Mouse (Mus musculus) liver, embryonic 14.5 days (tissue): ENCODE results near the gene Pcdh19. TPM values are rescaled to one million over a fixed set of nuclear protein-coding genes. Genes with fewer than 3 reads are reported as not detected.

Experiments used
- ATAC-seq: fragments of 200-750 bp; cut with Nextera tagmentation; 2 replicates; pipeline ENCODE4 v1.8.0; 2017; ENCODE audit warnings: moderate number of reproducible peaks, mild to moderate bottlenecking, moderate library complexity; ENCODE audit not compliant: insufficient read depth
- DNase-seq, 3 experiments: peaks; one replicate each; pipeline ENCODE4 v3.0.0-alpha.2; 2012 to 2013; ENCODE audit warnings: low read depth in 3 of 3, low spot score in 3 of 3
- H3K27ac ChIP-seq: fragments of 300-500 bp; sonication (generic); 2 replicates; pipeline ENCODE4 v1.5.1; 2014; ENCODE audit warnings: moderate library complexity, mild to moderate bottlenecking, control low read depth, inconsistent platforms
- H3K27me3 ChIP-seq: fragments of 300-500 bp; sonication (generic); 2 replicates; pipeline ENCODE4 v1.6.1; 2014; ENCODE audit warnings: mild to moderate bottlenecking, low read length, moderate library complexity; ENCODE audit not compliant: control insufficient read depth, insufficient read depth
- H3K36me3 ChIP-seq: fragments of 300-500 bp; sonication (generic); replicated peaks from 2 replicates; pipeline ENCODE4 v1.6.1; 2014; ENCODE audit warnings: low read depth; ENCODE audit not compliant: control insufficient read depth, insufficient read depth
- H3K4me1 ChIP-seq, 2 experiments: fragments of 200-500 bp in 1 of 2; fragments of 300-500 bp in 1 of 2; sonication (generic) in 1 of 2; replicated peaks; 2 replicates each; pipeline ENCODE4 v1.6.1; 2012 to 2014; ENCODE audit warnings: antibody characterized with exemption in 1 of 2, inconsistent platforms in 1 of 2, low read length in 1 of 2; ENCODE audit not compliant: control insufficient read depth in 2 of 2, insufficient read depth in 2 of 2
- H3K4me2 ChIP-seq: fragments of 300-500 bp; sonication (generic); 2 replicates; pipeline ENCODE4 v1.6.1; 2014; ENCODE audit warnings: low read depth, mild to moderate bottlenecking, control low read depth, moderate library complexity
- H3K4me3 ChIP-seq, 2 experiments: fragments of 200-500 bp in 1 of 2; fragments of 300-500 bp in 1 of 2; sonication (generic) in 1 of 2; 2 replicates each; pipeline ENCODE4 v1.5.1; 2012 to 2014; ENCODE audit warnings: low read depth in 2 of 2, low read length in 2 of 2, mild to moderate bottlenecking in 2 of 2, control low read depth in 1 of 2, inconsistent platforms in 1 of 2, moderate library complexity in 1 of 2; ENCODE audit not compliant: insufficient read depth in 1 of 2
- H3K9ac ChIP-seq: fragments of 300-500 bp; sonication (generic); replicated peaks from 2 replicates; pipeline ENCODE4 v1.6.1; 2014; ENCODE audit warnings: mild to moderate bottlenecking, control low read depth, moderate library complexity
- H3K9me3 ChIP-seq: fragments of 300-500 bp; sonication (generic); 2 replicates; pipeline ENCODE4 v1.6.1; 2016; ENCODE audit warnings: low read length, mixed read lengths; ENCODE audit not compliant: control insufficient read depth
- CTCF ChIP-seq: IDR thresholded peaks from 2 replicates; pipeline ENCODE4 v1.5.1; 2016; ENCODE audit warnings: antibody characterized with exemption, low read depth, control low read depth
- EP300 ChIP-seq: IDR thresholded peaks from 2 replicates; pipeline ENCODE4 v1.6.1; 2016; ENCODE audit warnings: antibody characterized with exemption, low read depth
- WGBS: fragments of 180-500 bp; shearing (Covaris S2); extraction: QIAGEN DNeasy Blood & Tissue Kit; methylation state at CpG from one replicate; pipeline ENCODE4 v1.1.7; 2014; ENCODE audit not compliant: insufficient replicate concordance; 5-methylcytosine and 5-hydroxymethylcytosine counted together
- polyA plus RNA-seq, 2 experiments: library from polyadenylated mRNA; depleted of rRNA in 1 of 2; stranded (reverse) in 1 of 2; unstranded in 1 of 2; fragments of >200 nt; fragmentation: Nextera tagmentation in 1 of 2; extraction: Ambion mirVana in 1 of 2; gene quantifications; 2 replicates each; pipeline versions ENCODE4 v1.2.1 to v1.2.3; 2012 to 2014

The Pcdh19 gene
- polyA plus RNA-seq (2012; rRNA removed) (0.04 and 0.06 TPM in 2 replicates), polyA plus RNA-seq (2014; fragmentation: Nextera tagmentation; extraction: Ambion mirVana) (0.05 and 0.10 TPM in 2 replicates)

GRCm38 (mm10) chrX:133688840-133689239 is at the start of gene Pcdh19:
Gene Pcdh19, minus strand, starts transcription at chrX:133688987.
- DNase-seq (peak in 1 of 3 experiments; percentile 1), ATAC-seq (peak; percentile 69)
- H3K4me2 ChIP-seq, result peak within 1 kb of the TSS; percentile 48
- H3K27ac ChIP-seq, result no peak within 1 kb of the TSS
- H3K9me3 ChIP-seq, result no peaks in the 10 kb centered on the region
- no peak for TF ChIP-seq CTCF
- no peak for TF ChIP-seq EP300
- peaks cover 56% of the 10 kb centered on the region for H3K27me3 ChIP-seq
- H3K4me1 ChIP-seq, result no peaks in the 10 kb centered on the region
- 13% methylated on average over 23 of the region's 26 CpGs for WGBS
- no peaks in the 10 kb centered on the region for H3K36me3 ChIP-seq
- no peak within 1 kb of the TSS for H3K9ac ChIP-seq
- H3K4me3 ChIP-seq, result peak within 1 kb of the TSS; percentile 26 to 45

GRCm38 (mm10) chrX:133735871-133736270 is 47.1 kb upstream of the Pcdh19 start:
- no peak overlapping the region for H3K4me2 ChIP-seq
- 48% methylated on average over 2 of the region's 2 CpGs for WGBS
- H3K4me1 ChIP-seq, result no peaks in the 10 kb centered on the region
- H3K27ac ChIP-seq, result no peak overlapping the region
- no peaks in the 10 kb centered on the region for H3K27me3 ChIP-seq
- H3K9me3 ChIP-seq, result no peaks in the 10 kb centered on the region
- no peaks in the 10 kb centered on the region for H3K36me3 ChIP-seq
- H3K4me3 ChIP-seq, result no peak overlapping the region
- DNase-seq (no peak), ATAC-seq (no peak)
- TF ChIP-seq CTCF (no peak), EP300 (no peak)
- H3K9ac ChIP-seq, result no peak overlapping the region

GRCm38 (mm10) chrX:133734984-133735383 is 46.2 kb upstream of the Pcdh19 start:
- Histone ChIP-seq H3K36me3 (no peaks in the 10 kb centered on the region), H3K4me3 (no peak overlapping the region), H3K9me3 (no peaks in the 10 kb centered on the region), H3K4me2 (no peak overlapping the region), H3K27ac (no peak overlapping the region), H3K27me3 (no peaks in the 10 kb centered on the region), H3K4me1 (no peaks in the 10 kb centered on the region), H3K9ac (no peak overlapping the region)
- no peak for DNase-seq
- TF ChIP-seq EP300 (no peak), CTCF (peak; percentile 62)
- no peak for ATAC-seq
- 30% methylated on average over 6 of the region's 6 CpGs for WGBS

- H3K27ac ChIP-seq, result no peak overlapping the region
- no peaks in the 10 kb centered on the region for H3K4me1 ChIP-seq
- no peak for TF ChIP-seq CTCF
- no peak for TF ChIP-seq EP300
- 49% methylated on average over 3 of the region's 3 CpGs for WGBS
- DNase-seq (no peak), ATAC-seq (no peak)
- no peaks in the 10 kb centered on the region for H3K9me3 ChIP-seq
- no peak overlapping the region for H3K4me2 ChIP-seq
- no peak overlapping the region for H3K9ac ChIP-seq
- no peak overlapping the region for H3K4me3 ChIP-seq
- H3K27me3 ChIP-seq, result no peaks in the 10 kb centered on the region
- no peaks in the 10 kb centered on the region for H3K36me3 ChIP-seq
Measured at GRCm38 (mm10) chrX:133721517-133721916, 32.7 kb upstream of the Pcdh19 start.

- WGBS, result 36% methylated on average over 2 of the region's 2 CpGs
- Histone ChIP-seq H3K9me3 (no peaks in the 10 kb centered on the region), H3K4me1 (no peaks in the 10 kb centered on the region), H3K9ac (no peak overlapping the region), H3K36me3 (no peaks in the 10 kb centered on the region), H3K4me3 (no peak overlapping the region), H3K4me2 (no peak overlapping the region), H3K27me3 (no peaks in the 10 kb centered on the region), H3K27ac (no peak overlapping the region)
- TF ChIP-seq EP300 (no peak), CTCF (no peak)
- no peak for ATAC-seq
- DNase-seq, result no peak
Measured at GRCm38 (mm10) chrX:133710621-133711020, 21.8 kb upstream of the Pcdh19 start.
